Mouse (Mus musculus) macrophage (primary cell): Measurements from ENCODE around the gene Olfr1505. TPM values are rescaled to one million over a fixed set of nuclear protein-coding genes. Genes with fewer than 3 reads are reported as not detected.

Experiments
- H3K27ac ChIP-seq: fragments of 350-480 bp; formaldehyde crosslinking; 2 replicates; pipeline ENCODE4 v1.9.0; 2021
- H3K36me3 ChIP-seq: fragments of 350-480 bp; formaldehyde crosslinking; 2 replicates; pipeline ENCODE4 v1.9.0; 2021; ENCODE audit errors: inconsistent target
- H3K4me3 ChIP-seq: fragments of 350-480 bp; formaldehyde crosslinking; 2 replicates; pipeline ENCODE4 v1.9.0; 2021; ENCODE audit errors: inconsistent target
- H3K79me2 ChIP-seq: fragments of 350-480 bp; formaldehyde crosslinking; 2 replicates; pipeline ENCODE4 v1.9.0; 2021; ENCODE audit errors: inconsistent target
- WGBS: methylation state at CpG from one replicate; pipeline ENCODE4 v1.1.7; 2026; ENCODE audit warnings: inconsistent platforms; ENCODE audit not compliant: missing documents; 5-methylcytosine and 5-hydroxymethylcytosine counted together
- polyA plus RNA-seq: library from polyadenylated mRNA; stranded (reverse); fragments of 250-400 nt; gene quantifications from 3 replicates; pipeline ENCODE4 v1.2.4, GENCODE M21; 2018; ENCODE audit warnings: inconsistent platforms
- total RNA-seq, 78 experiments: library from RNA; depleted of rRNA; stranded (reverse); fragments of 250-400 nt; gene quantifications; 1 replicate in 9 of 78; 2 replicates in 24 of 78; 3 replicates in 43 of 78; 4 replicates in 2 of 78; pipeline ENCODE4 v1.2.4; 2018; ENCODE audit warnings: inconsistent platforms in 56 of 78

The Olfr1505 gene
- not detected for total RNA-seq (2018; cell fraction: chromatin; rRNA removed)
- not detected for total RNA-seq (2018; cell fraction: cytosol; rRNA removed)
- total RNA-seq (2018; cell fraction: nucleus; rRNA removed) = not detected
- polyA plus RNA-seq = not detected in 3 replicates

GRCm38 (mm10) chr19:13913230-13913629 lies at the start of gene Olfr1505:
TSS of gene Olfr1505 (plus strand) at chr19:13913530.
- Histone ChIP-seq H3K27ac (no peak within 1 kb of the TSS), H3K79me2 (no peaks in the 10 kb centered on the region), H3K4me3 (no peak within 1 kb of the TSS), H3K36me3 (no peaks in the 10 kb centered on the region)
- 56% methylated on average over 2 of the region's 2 CpGs for WGBS

DNA sequence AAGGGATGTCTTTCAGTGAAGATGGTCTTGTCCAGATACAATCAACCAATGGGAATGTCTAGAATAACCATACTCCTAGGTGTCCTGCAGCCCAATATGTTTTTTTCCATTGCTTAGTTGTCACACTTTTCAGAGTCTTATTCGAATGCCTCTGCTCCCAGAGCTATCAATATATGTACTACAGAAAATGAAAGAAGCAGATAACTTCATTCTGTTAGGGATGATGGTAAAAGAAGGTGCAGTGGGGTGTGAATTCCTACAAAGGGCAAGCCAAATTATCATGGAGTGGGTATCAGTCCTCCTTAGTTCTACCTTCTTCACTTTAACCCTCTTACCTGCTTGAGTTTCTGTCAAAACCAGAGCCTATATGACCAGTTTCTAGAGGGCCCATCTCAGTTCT lies 15.5 kb upstream of the Olfr1505 start, which contains the start of gene Olfr1504:
TSS of gene Olfr1504 (minus strand) at position 101 of the 400 bp plus-strand sequence.
- Histone ChIP-seq H3K27ac (no peak within 1 kb of the TSS), H3K36me3 (no peaks in the 10 kb centered on the region), H3K79me2 (no peaks in the 10 kb centered on the region), H3K4me3 (no peak within 1 kb of the TSS)
- WGBS = 30% methylated on average over 1 of the region's 1 CpGs

Other genes starting within 250 kb of the Olfr1505 start
- not detected in 3 replicates for gene Olfr1491, start 216.3 kb upstream of the Olfr1505 start, polyA plus RNA-seq
- not detected in 3 replicates for gene Olfr1493-ps1, start 190.3 kb upstream of the Olfr1505 start, polyA plus RNA-seq
- gene Olfr1494, start 173.8 kb upstream of the Olfr1505 start, polyA plus RNA-seq = not detected in 3 replicates
- gene Olfr1495, start 148.9 kb upstream of the Olfr1505 start, polyA plus RNA-seq = not detected in 3 replicates
- not detected in 3 replicates for gene Olfr1496, start 135.7 kb upstream of the Olfr1505 start, polyA plus RNA-seq
- gene Olfr1497, start 115.3 kb upstream of the Olfr1505 start, polyA plus RNA-seq = not detected in 3 replicates
- not detected in 3 replicates for gene Olfr1499, start 94.1 kb upstream of the Olfr1505 start, polyA plus RNA-seq
- gene Olfr1500, start 83.0 kb upstream of the Olfr1505 start, polyA plus RNA-seq = not detected in 3 replicates
- gene Olfr1501, start 62.8 kb upstream of the Olfr1505 start, polyA plus RNA-seq = not detected in 3 replicates
- not detected in 3 replicates for gene Olfr1502, start 51.7 kb upstream of the Olfr1505 start, polyA plus RNA-seq
- gene Olfr1504, start 15.6 kb upstream of the Olfr1505 start, polyA plus RNA-seq = not detected in 3 replicates